Mouse (Mus musculus) small intestine, adult 2 months (tissue): ENCODE results near the gene Hipk4. TPM values are rescaled to one million over a fixed set of nuclear protein-coding genes. Genes with fewer than 3 reads are reported as not detected.

Experiments
- H3K27ac ChIP-seq: fragments of 200-500 bp; 2 replicates; pipeline ENCODE4 v1.5.1; 2012; ENCODE audit warnings: low read depth, low read length, control low read depth, inconsistent platforms; ENCODE audit not compliant: insufficient read depth
- H3K27me3 ChIP-seq: fragments of 200-500 bp; 2 replicates; pipeline ENCODE4 v1.6.1; 2012; ENCODE audit warnings: mild to moderate bottlenecking, moderate library complexity, low read length, inconsistent platforms; ENCODE audit not compliant: control insufficient read depth, insufficient read depth
- H3K36me3 ChIP-seq: fragments of 200-500 bp; 2 replicates; pipeline ENCODE4 v1.6.1; 2012; ENCODE audit warnings: mild to moderate bottlenecking, low read length, control low read depth, inconsistent platforms; ENCODE audit not compliant: control insufficient read depth, insufficient read depth
- H3K4me1 ChIP-seq: fragments of 200-500 bp; 2 replicates; pipeline ENCODE4 v1.6.1; 2012; ENCODE audit warnings: low read length, inconsistent platforms, mixed read lengths; ENCODE audit not compliant: control insufficient read depth, insufficient read depth, insufficient read length
- H3K4me3 ChIP-seq: fragments of 200-500 bp; 2 replicates; pipeline ENCODE4 v1.5.1; 2012; ENCODE audit warnings: low read depth, mild to moderate bottlenecking, control low read depth, inconsistent platforms, low read length, moderate library complexity
- CTCF ChIP-seq: fragments of 200-500 bp; IDR thresholded peaks from 2 replicates; pipeline ENCODE4 v1.5.1; 2012; ENCODE audit warnings: low read depth, mild to moderate bottlenecking, control low read depth, inconsistent platforms, low read length, moderate library complexity, mixed read lengths; ENCODE audit not compliant: insufficient replicate concordance, insufficient read length; ENCODE audit errors: extremely low read depth
- POLR2A ChIP-seq: fragments of 200-500 bp; IDR thresholded peaks from 2 replicates; pipeline ENCODE4 v1.6.1; 2012; ENCODE audit warnings: low read depth, mild to moderate bottlenecking, control low read depth, inconsistent platforms, low read length, moderate library complexity
- WGBS: fragments of 180-500 bp; shearing (Covaris S2); methylation state at CpG from one replicate; pipeline ENCODE4 v1.1.7; 2018; 5-methylcytosine and 5-hydroxymethylcytosine counted together
- polyA plus RNA-seq: library from polyadenylated mRNA; depleted of rRNA; stranded (reverse); fragments of >200 nt; gene quantifications from 2 replicates; pipeline ENCODE4 v1.2.3, GENCODE M21; 2012

Gene Hipk4
- polyA plus RNA-seq, 1 experiment: 0.72 TPM

DNA sequence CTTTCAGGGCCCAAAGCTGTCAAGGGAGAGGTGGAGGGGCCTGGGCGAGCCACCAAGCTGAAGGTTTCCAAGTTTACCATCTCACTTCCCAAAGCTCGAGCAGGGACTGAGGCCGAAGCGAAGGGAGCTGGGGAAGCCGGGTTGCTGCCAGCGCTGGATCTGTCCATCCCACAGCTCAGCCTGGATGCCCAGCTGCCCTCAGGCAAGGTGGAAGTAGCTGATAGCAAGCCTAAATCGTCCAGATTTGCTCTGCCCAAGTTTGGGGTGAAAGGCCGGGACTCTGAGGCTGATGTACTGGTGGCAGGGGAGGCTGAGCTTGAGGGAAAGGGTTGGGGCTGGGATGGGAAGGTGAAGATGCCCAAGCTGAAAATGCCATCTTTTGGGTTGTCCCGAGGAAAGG, 4.8 kb upstream of the Hipk4 start:
- Histone ChIP-seq H3K27ac (no peak overlapping the region), H3K4me3 (no peak overlapping the region), H3K36me3 (no peaks in the 10 kb centered on the region), H3K27me3 (no peaks in the 10 kb centered on the region), H3K4me1 (peaks cover 8% of the 10 kb centered on the region)
- TF ChIP-seq CTCF: no peak
- no peak for TF ChIP-seq POLR2A
- 80% methylated on average over 9 of the region's 9 CpGs for WGBS

DNA sequence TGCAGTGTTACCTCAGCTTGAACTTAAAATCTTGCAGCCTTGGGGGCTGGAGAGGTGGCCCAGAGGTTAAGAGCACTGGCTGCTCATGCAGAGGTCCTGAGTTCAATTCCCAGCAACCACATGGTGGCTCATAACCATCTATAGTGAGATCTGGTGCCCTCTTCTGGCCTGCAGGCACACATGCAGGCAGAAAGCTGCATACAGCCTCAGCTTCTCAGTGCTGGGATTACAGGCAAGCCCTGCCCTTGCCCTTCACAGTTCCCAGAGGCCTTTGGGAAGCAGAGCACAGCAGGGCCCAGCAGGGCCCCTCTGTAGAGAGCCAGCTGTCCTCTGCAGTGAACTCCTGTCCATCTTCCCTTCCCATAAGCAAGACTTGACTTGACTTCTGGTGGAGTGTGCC, 3.0 kb upstream of the Hipk4 start:
- no peak overlapping the region for H3K4me3 ChIP-seq
- H3K36me3 ChIP-seq: no peaks in the 10 kb centered on the region
- H3K27ac ChIP-seq: no peak overlapping the region
- H3K27me3 ChIP-seq: no peaks in the 10 kb centered on the region
- TF ChIP-seq CTCF (no peak), POLR2A (no peak)
- peaks cover 7% of the 10 kb centered on the region; the same call in 1 of the 2 replicates for H3K4me1 ChIP-seq

DNA sequence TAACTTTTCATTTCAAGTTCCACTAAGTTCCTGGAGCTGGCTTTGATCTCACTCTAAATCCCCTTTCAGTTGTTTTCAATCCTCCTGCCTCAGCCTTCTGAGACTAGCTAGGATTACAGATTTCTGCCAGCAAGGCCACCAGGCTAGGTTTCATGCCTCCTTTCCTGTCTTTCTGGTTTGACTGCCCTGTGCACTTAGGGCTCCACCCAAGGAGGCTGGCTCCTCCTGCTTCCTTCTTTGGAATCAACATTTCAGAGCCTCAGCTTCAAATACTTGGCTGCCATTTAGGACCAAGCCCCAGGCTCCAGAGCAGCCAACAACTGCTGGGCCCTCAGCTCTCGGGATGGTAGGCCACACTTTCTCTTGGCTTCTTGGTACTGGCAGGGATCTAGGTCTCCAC, 2.5 kb upstream of the Hipk4 start:
- WGBS: 26% methylated on average over 1 of the region's 1 CpGs
- no peak overlapping the region for H3K27ac ChIP-seq
- H3K4me1 ChIP-seq: peaks cover 7% of the 10 kb centered on the region; the same call in 1 of the 2 replicates
- no peaks in the 10 kb centered on the region for H3K27me3 ChIP-seq
- H3K36me3 ChIP-seq: no peaks in the 10 kb centered on the region
- TF ChIP-seq CTCF: no peak
- no peak for TF ChIP-seq POLR2A
- H3K4me3 ChIP-seq: no peak overlapping the region

DNA sequence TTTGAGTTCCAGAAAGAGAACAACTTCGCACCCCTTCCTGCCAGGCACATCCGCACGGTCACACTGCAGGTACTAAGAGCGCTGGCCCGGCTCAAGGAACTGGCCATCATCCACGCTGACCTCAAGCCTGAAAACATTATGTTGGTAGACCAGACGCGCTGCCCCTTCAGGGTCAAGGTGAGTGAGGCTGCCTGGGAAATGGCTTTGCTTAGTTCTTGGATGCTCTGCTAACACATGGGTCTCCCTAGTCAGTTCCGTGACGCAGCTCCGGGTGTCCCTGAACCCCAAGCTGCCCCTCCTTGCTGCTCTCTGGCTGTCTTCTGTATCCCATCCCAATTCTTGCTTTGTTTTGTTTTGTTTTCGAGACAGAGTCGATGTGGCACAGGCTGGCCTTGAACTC, 738 bp downstream of the Hipk4 start:
- H3K36me3 ChIP-seq: no peaks in the 10 kb centered on the region
- no peak overlapping the region for H3K27ac ChIP-seq
- no peak overlapping the region for H3K4me3 ChIP-seq
- WGBS: 94% methylated on average over 13 of the region's 13 CpGs
- H3K27me3 ChIP-seq: no peaks in the 10 kb centered on the region
- TF ChIP-seq CTCF (no peak), POLR2A (no peak)
- peaks cover 7% of the 10 kb centered on the region; the same call in 1 of the 2 replicates for H3K4me1 ChIP-seq

DNA sequence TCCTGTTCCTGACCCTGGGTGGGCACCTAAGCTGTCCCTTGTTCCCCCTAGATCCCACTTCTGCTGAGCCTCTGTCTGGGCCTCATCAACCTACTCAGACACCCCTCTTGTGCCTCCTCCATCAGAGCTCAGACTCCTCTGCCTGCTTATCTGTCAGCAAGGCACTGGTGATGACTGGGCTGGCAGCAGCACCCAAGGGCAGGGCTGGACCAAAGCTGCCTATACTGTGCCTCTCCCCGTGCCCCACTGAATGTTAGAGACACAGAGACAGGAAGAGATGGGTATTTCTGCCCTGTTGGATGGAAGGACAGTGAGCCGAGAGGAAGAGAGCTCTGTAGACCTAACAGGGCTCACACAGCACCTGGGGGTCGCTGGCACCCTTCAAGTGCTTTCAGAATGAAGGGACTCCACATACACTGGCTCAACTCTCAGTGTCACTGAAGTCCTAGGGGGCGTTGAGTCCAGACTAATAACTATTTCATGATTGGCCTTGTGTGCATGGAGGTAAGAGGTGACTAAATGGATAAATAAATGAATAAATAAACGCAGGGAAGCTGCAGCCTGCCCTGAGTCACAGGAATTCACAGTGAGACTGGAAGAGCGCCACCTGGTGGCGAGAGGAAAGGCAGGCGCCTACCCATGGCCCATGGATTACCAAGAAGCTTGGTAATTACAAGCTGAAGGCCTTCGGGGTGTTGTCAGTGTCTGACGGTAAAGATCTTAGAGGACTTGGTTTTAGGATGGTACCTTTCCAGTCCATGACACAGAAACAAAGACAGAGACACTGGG, 3.2 kb downstream of the Hipk4 start:
- Histone ChIP-seq H3K36me3 (no peaks in the 10 kb centered on the region), H3K4me1 (no peaks in the 10 kb centered on the region), H3K4me3 (no peak overlapping the region), H3K27me3 (no peaks in the 10 kb centered on the region), H3K27ac (no peak overlapping the region)
- TF ChIP-seq CTCF (peak; percentile 98), POLR2A (no peak)
- 16% methylated on average over 10 of the region's 10 CpGs for WGBS

DNA sequence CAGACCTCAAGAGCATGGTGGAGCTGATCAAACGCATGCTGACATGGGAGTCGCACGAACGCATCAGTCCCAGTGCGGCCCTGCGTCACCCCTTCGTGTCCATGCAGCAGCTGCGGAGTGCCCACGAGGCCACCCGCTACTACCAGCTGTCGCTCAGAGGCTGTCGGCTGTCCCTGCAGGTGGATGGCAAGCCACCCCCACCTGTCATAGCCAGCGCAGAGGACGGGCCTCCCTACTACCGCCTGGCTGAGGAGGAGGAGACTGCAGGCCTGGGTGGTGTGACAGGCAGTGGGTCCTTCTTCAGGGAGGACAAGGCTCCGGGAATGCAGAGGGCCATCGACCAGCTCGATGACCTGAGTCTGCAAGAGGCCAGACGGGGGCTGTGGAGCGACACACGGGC, 6.0 kb downstream of the Hipk4 start:
- TF ChIP-seq CTCF: no peak
- TF ChIP-seq POLR2A: no peak
- Histone ChIP-seq H3K4me3 (no peak overlapping the region), H3K27me3 (no peaks in the 10 kb centered on the region), H3K36me3 (0 out of 2 replicates have a peak, but pooled peaks cover 1% of the 10 kb centered on the region), H3K4me1 (no peaks in the 10 kb centered on the region), H3K27ac (no peak overlapping the region)
- WGBS: 87% methylated on average over 21 of the region's 21 CpGs

DNA sequence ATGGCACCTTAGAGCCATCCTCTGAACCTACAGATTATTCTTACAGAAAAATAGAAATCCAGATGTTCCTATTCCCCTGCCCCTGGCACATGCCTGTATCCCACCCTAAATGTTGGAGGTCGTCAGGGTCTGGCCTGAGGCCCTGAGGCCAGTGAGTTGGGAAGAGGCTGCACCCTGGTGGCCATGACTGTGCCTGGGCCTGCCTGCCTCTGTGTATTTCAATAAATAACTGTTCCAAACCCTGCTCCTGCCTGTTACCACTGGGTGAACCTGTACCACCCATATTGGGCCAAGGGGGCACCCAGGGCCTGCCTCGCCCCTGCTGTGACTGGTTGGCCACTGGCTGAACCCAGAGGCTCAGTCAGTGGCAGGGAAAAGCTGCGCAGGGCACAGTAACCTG, 7.9 kb downstream of the Hipk4 start:
- H3K27me3 ChIP-seq: no peaks in the 10 kb centered on the region
- H3K27ac ChIP-seq: no peak overlapping the region
- H3K4me3 ChIP-seq: no peak overlapping the region
- no peaks in the 10 kb centered on the region for H3K4me1 ChIP-seq
- 86% methylated on average over 3 of the region's 3 CpGs for WGBS
- no peak for TF ChIP-seq CTCF
- TF ChIP-seq POLR2A: no peak
- H3K36me3 ChIP-seq: 0 out of 2 replicates have a peak, but pooled peaks cover 1% of the 10 kb centered on the region
